In the genomic region with DNA sequence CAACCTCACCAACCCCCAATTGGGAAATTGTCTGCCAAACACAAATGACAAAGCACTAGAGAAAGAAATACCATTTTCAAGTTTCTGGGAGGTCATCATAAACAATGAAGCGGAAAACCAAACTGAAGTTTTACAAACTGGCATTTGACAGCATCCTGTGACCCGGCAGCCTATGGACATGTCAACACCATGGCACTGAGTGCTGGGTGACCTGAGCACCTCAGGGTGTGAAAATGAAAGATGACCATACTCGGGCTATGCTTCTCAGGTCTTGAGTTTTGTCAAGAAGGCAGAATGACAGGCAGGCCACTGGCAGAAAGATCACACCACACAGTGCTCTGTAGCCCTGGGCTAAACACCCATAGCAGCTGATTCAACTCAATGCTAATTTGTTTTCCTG, we compare ENCODE assay signal across 24 mouse cellular contexts.
"Had no signal": no experiment of that assay in that cellular context is flagged by ENCODE, and none has a peak within 500 bp of the region (broad histone marks: within the 10 kb centered on the region; RNA-seq: fewer than 3 reads in every experiment).

No protein-coding gene starts in this region.

- H3K4me3 ChIP-seq: heart, adult 2 months; heart, embryonic 13.5 days; heart, embryonic 15.5 days; hindbrain, embryonic 15.5 days; kidney, embryonic 15.5 days; layer of hippocampus, adult 2 months; left cerebral cortex, adult 2 months; limb, embryonic 10.5 days; limb, embryonic 12.5 days had no signal

- H3K27me3 ChIP-seq: heart, embryonic 13.5 days; heart, embryonic 15.5 days; hindbrain, embryonic 15.5 days; kidney, embryonic 15.5 days; limb, embryonic 12.5 days had no signal

- H3K9ac ChIP-seq: heart, embryonic 13.5 days; heart, embryonic 15.5 days; hindbrain, embryonic 15.5 days; kidney, embryonic 15.5 days; limb, embryonic 12.5 days had no signal

- ATAC-seq: hindbrain, postnatal 0 days; intestine, embryonic 16.5 days had no signal

- DNase-seq: gastrocnemius, postnatal 14 days; gastrocnemius, postnatal 36 days; heart, adult 11 months; heart, adult 2 months; heart, postnatal 14 days; heart, postnatal 36 days; kidney, adult 11 months; kidney, adult 2 months; kidney, adult 9 months; kidney, postnatal 10 days; kidney, postnatal 25 days; kidney, postnatal 4 days; liver had no signal

- H3K9me3 ChIP-seq: heart, embryonic 13.5 days; heart, embryonic 15.5 days; hindbrain, embryonic 15.5 days; kidney, embryonic 15.5 days; limb, embryonic 10.5 days; limb, embryonic 12.5 days had no signal

- H3K36me3 ChIP-seq: heart, embryonic 13.5 days; heart, embryonic 15.5 days; hindbrain, embryonic 15.5 days; kidney, embryonic 15.5 days; limb, embryonic 10.5 days; limb, embryonic 12.5 days had no signal

- H3K4me2 ChIP-seq: heart, embryonic 11.5 days; heart, embryonic 13.5 days; heart, embryonic 15.5 days; hindbrain, embryonic 15.5 days; kidney, embryonic 15.5 days; limb, embryonic 12.5 days had no signal

- H3K4me1 ChIP-seq: kidney, embryonic 15.5 days had no signal

- H3K27ac ChIP-seq: heart, adult 2 months; heart, embryonic 13.5 days; heart, embryonic 15.5 days; hindbrain, embryonic 15.5 days; hindbrain, postnatal 0 days; kidney, embryonic 15.5 days; layer of hippocampus, adult 2 months; left cerebral cortex, adult 2 months; limb, embryonic 10.5 days; limb, embryonic 12.5 days had no signal
